Mouse (Mus musculus) embryo, embryonic 10 days (tissue): ENCODE measurements around the gene Nebl.
"Not testable (repeated sequence)": the region's sequence is repeated elsewhere in the genome, so short reads cannot be mapped to it uniquely, and the experiment has no call there.

Experiments
- DNase-seq: peaks from one replicate; pipeline ENCODE4 v3.0.0-alpha.2; 2015; ENCODE audit warnings: low spot score

The Nebl gene

DNA sequence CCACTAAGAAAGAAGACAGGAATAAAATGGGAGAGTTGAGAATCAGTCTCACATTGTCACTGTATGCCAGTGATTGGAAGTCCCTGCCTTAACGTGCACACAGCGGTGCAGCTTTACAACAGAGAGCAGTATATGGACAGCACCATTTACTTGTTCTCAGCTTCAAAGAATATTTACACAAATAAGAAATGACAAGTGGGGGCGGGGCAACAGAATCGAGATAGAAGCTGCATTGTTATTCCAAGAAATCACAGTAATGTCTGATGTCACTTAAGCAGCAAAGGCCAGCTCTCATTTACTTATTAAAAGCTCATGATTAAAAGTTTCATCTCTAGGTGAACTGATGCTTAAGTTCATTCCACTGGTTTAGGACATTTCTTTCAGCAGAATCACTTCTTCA is 328.8 kb downstream of the Nebl start:
- no peak for DNase-seq

DNA sequence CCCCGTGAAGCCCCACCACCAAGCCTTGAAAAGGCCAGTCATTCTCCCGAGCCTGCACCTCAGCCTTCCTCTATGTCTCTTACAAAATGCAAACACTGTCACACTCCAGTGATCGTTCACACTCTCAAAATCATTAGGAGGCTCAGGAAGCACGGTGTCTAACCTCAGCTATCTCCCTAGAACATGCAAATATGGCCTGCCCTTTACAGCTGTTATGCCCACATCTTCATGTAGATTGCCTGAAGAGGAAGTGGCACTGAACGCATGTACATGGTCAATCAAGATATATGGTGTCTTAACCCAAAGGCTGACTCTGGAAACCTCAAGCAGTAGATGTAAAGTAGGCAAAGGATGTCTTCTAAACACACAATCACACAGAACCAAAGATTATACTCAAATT is 335.0 kb downstream of the Nebl start:
- no peak for DNase-seq

DNA sequence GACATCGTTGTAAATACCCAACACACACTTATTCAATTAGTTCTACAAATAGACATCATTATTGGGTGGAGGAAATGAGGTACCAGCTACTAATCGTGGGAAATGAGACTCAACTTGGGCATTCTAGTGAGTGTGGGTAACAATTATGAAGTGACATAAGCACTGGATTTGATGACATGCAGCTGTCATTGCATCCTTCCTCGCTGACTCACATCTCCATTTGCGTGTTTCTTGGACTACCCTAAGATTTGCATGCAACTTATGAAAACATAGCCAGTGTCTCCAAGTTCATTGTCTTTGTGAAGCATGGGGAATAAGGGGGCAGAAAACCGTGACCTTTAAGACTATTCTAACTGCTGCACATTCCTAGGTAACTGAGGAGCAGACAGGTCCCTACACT is 339.9 kb downstream of the Nebl start:
- DNase-seq: no peak

- DNase-seq: no peak
These were observed 340.6 kb downstream of the Nebl start for GRCm38 (mm10) chr2:17390513-17391200.

DNA sequence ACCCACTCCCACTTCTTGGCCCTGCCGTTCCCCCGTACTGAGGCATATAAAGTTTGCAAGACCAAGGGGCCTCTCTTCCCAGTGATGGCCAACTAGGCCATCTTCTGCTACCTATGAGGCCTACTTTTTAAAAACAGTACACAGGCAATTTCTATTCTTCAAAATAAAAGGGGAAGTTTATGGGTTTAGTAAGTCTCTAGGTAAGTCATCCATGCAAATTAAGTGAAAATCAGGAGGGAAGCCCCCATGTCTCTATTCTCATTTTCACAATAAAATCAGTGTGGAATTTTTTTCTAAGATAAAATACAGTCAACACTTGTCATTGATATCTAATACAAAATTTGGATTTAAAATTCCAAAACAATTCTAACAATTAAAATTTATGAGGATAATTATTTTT is 341.4 kb downstream of the Nebl start:
- no peak for DNase-seq

DNA sequence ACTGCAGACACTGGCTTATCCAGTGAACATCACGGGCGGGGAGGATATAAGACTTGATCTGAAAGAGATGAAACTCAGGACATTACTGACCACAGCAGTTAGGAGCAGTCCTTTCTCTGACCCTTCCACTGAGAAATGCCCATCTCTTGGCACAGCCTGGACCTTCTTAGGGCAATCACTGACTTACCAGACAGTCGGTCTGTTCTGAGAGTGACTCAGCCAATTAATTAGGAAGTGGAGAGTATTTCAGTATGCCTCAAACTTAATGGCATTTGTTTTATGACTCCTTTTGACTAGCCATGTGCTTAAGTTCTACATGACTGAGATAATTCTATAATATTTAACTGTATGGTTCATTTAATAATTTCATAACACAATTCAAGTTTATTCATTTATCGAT is 341.9 kb downstream of the Nebl start:
- DNase-seq: no peak

DNA sequence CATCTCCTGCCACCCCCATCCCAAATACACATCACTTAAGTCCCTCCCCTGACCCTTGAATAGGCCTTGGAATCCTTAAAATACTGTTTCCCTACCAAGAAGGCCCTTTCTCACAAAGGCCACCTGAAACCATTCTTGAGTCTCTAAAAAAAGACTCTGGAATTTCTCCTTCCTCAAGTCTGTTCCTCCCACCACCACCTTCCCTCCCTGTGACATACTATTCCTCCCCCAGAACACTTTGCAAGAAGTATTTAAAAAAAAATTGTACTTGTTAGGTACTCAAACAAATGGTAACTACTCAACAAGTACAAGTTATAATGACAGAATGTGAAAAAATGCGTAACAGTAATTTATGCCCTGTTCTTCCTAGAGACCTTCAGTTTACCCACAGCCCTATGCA is 349.0 kb downstream of the Nebl start:
- DNase-seq: no peak

DNA sequence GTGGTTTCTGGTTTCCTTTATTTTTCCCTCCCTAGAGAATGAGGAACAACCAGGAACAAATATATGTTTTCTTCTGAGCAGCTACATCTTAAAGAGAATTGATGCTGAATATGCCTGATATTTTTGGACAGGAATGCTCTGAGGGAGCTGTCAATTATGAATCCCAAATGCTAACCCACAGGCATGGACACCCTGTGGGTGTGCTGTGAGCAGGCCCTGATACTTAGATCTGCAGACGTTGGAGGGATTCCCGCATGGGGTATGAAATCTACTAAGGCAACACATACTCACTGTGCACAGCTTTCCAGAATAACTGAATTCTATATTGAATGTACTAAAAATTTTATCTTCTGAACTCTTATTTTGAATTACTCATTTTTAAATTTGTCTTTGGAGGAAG is 355.3 kb downstream of the Nebl start:
- no peak for DNase-seq

- DNase-seq: no peak
These were observed 365.6 kb downstream of the Nebl start for GRCm38 (mm10) chr2:17365671-17366070.

GRCm38 (mm10) chr2:17364971-17365548 is 366.2 kb downstream of the Nebl start:
- DNase-seq: no peak

- DNase-seq: peak; percentile 13
These were observed 367.7 kb downstream of the Nebl start for GRCm38 (mm10) chr2:17363337-17364216.

DNA sequence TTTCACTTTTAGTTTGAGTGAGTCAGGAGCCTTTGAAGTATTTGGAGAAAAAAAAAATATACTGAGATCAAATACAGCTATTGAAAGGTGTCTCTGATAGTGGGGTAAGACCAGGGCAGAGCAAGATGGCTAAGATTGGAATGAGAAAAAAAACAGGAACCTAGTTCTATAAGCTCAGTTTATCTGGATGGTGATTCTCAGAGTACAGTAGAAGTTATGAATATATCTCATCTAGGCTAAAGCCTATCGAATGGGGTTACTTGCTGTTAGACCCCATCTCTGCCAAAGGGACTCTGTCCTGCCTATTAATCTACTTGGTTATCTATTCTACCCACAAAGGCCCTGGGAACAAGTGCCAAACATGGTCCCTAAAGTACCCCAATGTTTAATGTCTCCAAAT is 369.1 kb downstream of the Nebl start:
- DNase-seq: no peak

DNA sequence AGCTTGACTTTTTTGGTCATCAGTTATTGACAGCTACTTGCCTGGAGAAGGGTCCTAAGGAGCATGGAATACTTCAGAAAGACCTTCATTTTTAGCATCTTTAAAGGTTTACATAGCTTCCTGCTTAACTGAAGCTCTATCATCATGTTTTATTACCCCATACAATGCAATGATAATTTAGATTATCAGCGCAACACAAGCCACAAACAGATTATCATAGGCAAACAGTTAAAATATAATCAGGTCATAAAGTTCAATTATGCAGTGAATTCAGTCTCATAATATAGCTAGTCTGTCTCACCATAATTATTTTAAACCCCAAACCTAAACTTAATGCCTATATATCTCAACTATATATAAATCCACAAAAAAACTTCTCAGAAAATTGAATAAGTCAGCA is 386.6 kb downstream of the Nebl start:
- no peak for DNase-seq

DNA sequence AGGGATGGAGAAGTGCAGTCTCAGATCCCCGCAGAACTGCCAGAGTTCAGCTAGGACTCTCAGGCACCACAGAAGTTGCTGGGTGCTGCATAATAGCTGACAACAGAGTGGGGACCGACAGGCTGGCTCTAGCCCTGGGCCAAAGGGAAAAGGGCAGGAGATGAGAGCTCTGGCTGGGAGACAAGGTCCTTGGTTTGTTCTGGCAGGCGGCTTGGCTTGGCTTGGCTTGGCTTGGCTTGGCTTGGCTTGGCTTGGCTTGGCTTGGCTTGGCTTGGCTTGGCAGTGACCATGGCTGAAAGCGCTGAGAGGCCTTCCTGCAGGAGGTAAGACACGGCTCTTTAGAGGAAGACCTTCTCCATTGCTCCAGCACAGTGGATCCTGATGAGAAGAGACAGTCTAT is 395.8 kb downstream of the Nebl start:
- DNase-seq: no peak

DNA sequence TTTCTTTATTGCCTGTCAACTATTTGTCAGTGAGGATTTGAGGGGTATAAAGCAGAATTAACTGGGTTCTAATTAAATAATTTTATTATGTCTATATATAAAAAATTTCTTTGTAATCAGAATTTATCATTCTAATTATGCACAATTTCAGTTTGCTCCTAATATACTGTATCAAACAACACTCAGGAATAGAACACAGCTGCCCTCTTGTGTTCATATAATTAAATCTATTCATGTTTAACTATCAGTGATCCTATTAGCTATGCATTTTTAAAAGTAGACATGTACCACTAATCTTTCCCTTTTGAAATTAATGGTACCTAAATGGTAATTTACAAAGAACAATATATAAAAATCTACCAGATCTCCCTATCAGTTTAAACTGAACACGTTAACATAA is 404.7 kb downstream of the Nebl start:
- no peak for DNase-seq

DNA sequence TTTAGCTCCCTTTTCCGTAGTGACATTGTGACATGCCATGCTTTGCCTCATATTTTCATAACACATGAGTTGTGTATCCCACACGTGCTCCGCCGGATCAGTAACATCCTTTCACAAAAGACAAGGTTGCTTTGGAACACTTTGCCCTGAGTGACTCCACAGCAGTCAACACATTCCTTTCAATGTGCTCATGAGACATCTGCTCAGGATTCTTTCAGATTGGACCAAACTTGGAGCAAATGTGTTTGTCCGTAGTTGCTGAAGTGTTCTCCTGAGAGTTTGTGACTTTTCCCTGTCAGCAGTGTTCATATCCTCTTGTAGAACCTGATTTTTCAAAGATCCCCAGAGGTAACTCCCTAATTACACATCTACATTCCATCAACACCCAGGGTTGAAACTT is 414.4 kb downstream of the Nebl start:
- no peak for DNase-seq

GRCm38 (mm10) chr2:17301379-17301778 is 429.9 kb downstream of the Nebl start:
- no peak for DNase-seq

- no peak for DNase-seq
These were observed 433.8 kb downstream of the Nebl start for GRCm38 (mm10) chr2:17297496-17297895.

- DNase-seq: not testable (repeated sequence)
These were observed 436.0 kb downstream of the Nebl start for GRCm38 (mm10) chr2:17295257-17295656.
